Mouse (Mus musculus): ENCODE data around the gene Sh3rf1. TPM values are rescaled to one million over a fixed set of nuclear protein-coding genes. Genes with fewer than 3 reads are reported as not detected.

The Sh3rf1 gene
- polyA plus RNA-seq, 1 experiment from 2014 or later: 31.4 TPM

Other genes starting within 250 kb of the Sh3rf1 start
- 48.7 and 53.2 TPM in 2 replicates for gene Clcn3, start 240.6 kb upstream of the Sh3rf1 start, polyA plus RNA-seq (2015; fragmentation: Nextera tagmentation; extraction: Ambion mirVana)
- gene Nek1, start 230.7 kb upstream of the Sh3rf1 start, polyA plus RNA-seq (2015; fragmentation: Nextera tagmentation; extraction: Ambion mirVana): 18.3 and 23.4 TPM in 2 replicates